Mouse (Mus musculus): ENCODE data around the gene Dclk2. TPM values are rescaled to one million over a fixed set of nuclear protein-coding genes. Genes with fewer than 3 reads are reported as not detected.

The Dclk2 gene
- total and polyA plus RNA-seq, 3 experiments: under 0.01 to 0.17 TPM; not detected in 1

DNA sequence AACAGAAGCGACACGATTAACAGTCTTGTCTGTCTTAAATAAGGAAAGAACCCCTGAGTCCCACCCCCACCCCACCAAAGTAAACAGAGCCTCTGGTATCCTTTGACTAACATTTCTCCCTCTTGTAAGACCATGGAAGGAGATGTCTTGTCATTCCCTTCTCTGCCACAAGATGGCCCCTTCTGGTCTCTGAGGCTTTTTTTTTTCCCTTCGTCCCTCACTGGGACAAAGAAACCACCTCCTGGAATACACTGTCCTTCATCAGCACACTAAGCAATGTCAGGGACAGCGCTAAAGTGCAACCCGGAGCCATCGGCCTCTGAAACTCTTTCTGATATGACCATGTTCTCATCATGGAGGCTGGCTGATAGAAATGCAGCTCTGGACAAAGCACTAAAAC, 131.9 kb downstream of the Dclk2 start:
- no peak overlapping the region for H3K27ac ChIP-seq (ENCODE audit: control insufficient read depth, low read depth, low read length)
- no peak overlapping the region for H3K9ac ChIP-seq (ENCODE audit: control insufficient read depth, low read depth, low read length, poor library complexity, severe bottlenecking)
- no peaks in the 10 kb centered on the region for H3K9me3 ChIP-seq (replicated peaks; ENCODE audit: insufficient read depth, low read length)
- H3K4me1 ChIP-seq (ENCODE audit: control insufficient read depth in 1 of 2, insufficient read depth in 2 of 2, low read length in 2 of 2): no peaks in the 10 kb centered on the region
- DNase-seq (ENCODE audit: low read depth, low spot score): peak; percentile 76
- H3K4me3 ChIP-seq (ENCODE audit: control insufficient read depth in 1 of 2, insufficient read depth in 1 of 2, low read depth in 2 of 2, low read length in 2 of 2): no peak overlapping the region
- TF ChIP-seq MEF2A (IDR thresholded peaks at IDR 0.05; ENCODE audit: extremely low read depth, insufficient replicate concordance, low read depth, low read length, poor library complexity, severe bottlenecking): no peak
- TF ChIP-seq MAFK (IDR thresholded peaks at IDR 0.05; ENCODE audit: borderline replicate concordance, low read depth, low read length): no peak
- no peak for TF ChIP-seq KAT2A (conservative IDR thresholded peaks at IDR 0.05; ENCODE audit: low read depth, low read length)
- no peak for TF ChIP-seq SIN3A (IDR thresholded peaks at IDR 0.05; ENCODE audit: low read length)
- no peak for TF ChIP-seq GATA1 (IDR thresholded peaks at IDR 0.05; ENCODE audit: low read depth, low read length)
- TF ChIP-seq GABPA (IDR thresholded peaks at IDR 0.05; ENCODE audit: low read depth, low read length): no peak
- no peak for TF ChIP-seq BHLHE40 (IDR thresholded peaks at IDR 0.05; ENCODE audit: borderline replicate concordance, low read depth, low read length)
- no peak for TF ChIP-seq ELF1 (IDR thresholded peaks at IDR 0.05; ENCODE audit: low read depth, low read length)
- no peak for TF ChIP-seq EP300 (IDR thresholded peaks at IDR 0.05; ENCODE audit: low read depth in 1 of 2, low read length in 2 of 2)
- TF ChIP-seq MYB (IDR thresholded peaks at IDR 0.05; ENCODE audit: low read depth, low read length): no peak
- TF ChIP-seq MAX (IDR thresholded peaks at IDR 0.05; ENCODE audit: low read length): no peak
- no peak for TF ChIP-seq POLR2AphosphoS2 (IDR thresholded peaks at IDR 0.05; ENCODE audit: low read length)
- TF ChIP-seq TAL1 (IDR thresholded peaks at IDR 0.05; ENCODE audit: low read length): no peak
- peak; percentile 49 to 83 (median 70) for TF ChIP-seq CTCF (IDR thresholded peaks at IDR 0.05 in 2 of 3, conservative IDR thresholded peaks at IDR 0.05 in 1 of 3; ENCODE audit: control insufficient read depth in 1 of 3, insufficient read depth in 1 of 3, low read depth in 2 of 3, low read length in 3 of 3, poor library complexity in 1 of 3, severe bottlenecking in 1 of 3)
- TF ChIP-seq ZMIZ1 (IDR thresholded peaks at IDR 0.05; ENCODE audit: low read depth, low read length): no peak
- no peak for TF ChIP-seq E2F4 (IDR thresholded peaks at IDR 0.05; ENCODE audit: borderline replicate concordance, low read depth, low read length)
- TF ChIP-seq RCOR1 (IDR thresholded peaks at IDR 0.05; ENCODE audit: low read depth, low read length): no peak
- no peak for TF ChIP-seq TCF12 (IDR thresholded peaks at IDR 0.05; ENCODE audit: low read depth, low read length)
- no peak for TF ChIP-seq HCFC1 (IDR thresholded peaks at IDR 0.05; ENCODE audit: low read depth, low read length)
- TF ChIP-seq POLR2AphosphoS5 (IDR thresholded peaks at IDR 0.05; ENCODE audit: borderline replicate concordance, low read depth, low read length): no peak
- no peak for TF ChIP-seq NRF1 (IDR thresholded peaks at IDR 0.05; ENCODE audit: insufficient read depth, low read depth, low read length, poor library complexity, severe bottlenecking)
- no peak for TF ChIP-seq UBTF (IDR thresholded peaks at IDR 0.05; ENCODE audit: borderline replicate concordance, insufficient read depth, low read depth, low read length)
- TF ChIP-seq ZC3H11A (IDR thresholded peaks at IDR 0.05; ENCODE audit: low read depth, low read length): peak; percentile 49; the same call in 1 of the 2 replicates
- no peak for TF ChIP-seq CHD2 (IDR thresholded peaks at IDR 0.05; ENCODE audit: low read length)
- no peak for TF ChIP-seq MYC (IDR thresholded peaks at IDR 0.05; ENCODE audit: low read depth, low read length)
- TF ChIP-seq ZNF384 (IDR thresholded peaks at IDR 0.05; ENCODE audit: low read depth, low read length): peak; percentile 93
- TF ChIP-seq USF1 (IDR thresholded peaks at IDR 0.05; ENCODE audit: low read depth, low read length): no peak
- TF ChIP-seq RAD21 (IDR thresholded peaks at IDR 0.05; ENCODE audit: low read depth, low read length): peak; percentile 66
- TF ChIP-seq TBP (IDR thresholded peaks at IDR 0.05; ENCODE audit: low read depth, low read length): no peak
- TF ChIP-seq POLR2A (IDR thresholded peaks at IDR 0.05; ENCODE audit: control insufficient read depth in 1 of 2, insufficient read depth in 1 of 2, low read depth in 1 of 2, low read length in 2 of 2, poor library complexity in 1 of 2): no peak
- no peak for TF ChIP-seq MXI1 (IDR thresholded peaks at IDR 0.05; ENCODE audit: low read depth, low read length)
- TF ChIP-seq JUND (IDR thresholded peaks at IDR 0.05; ENCODE audit: low read depth, low read length): no peak
- TF ChIP-seq CHD1 (IDR thresholded peaks at IDR 0.05; ENCODE audit: low read depth, low read length): no peak
- TF ChIP-seq SMC3 (IDR thresholded peaks at IDR 0.05; ENCODE audit: low read depth, low read length): peak; percentile 89
- H3K27me3 ChIP-seq (ENCODE audit: control insufficient read depth in 1 of 2, insufficient read depth in 2 of 2, low read length in 2 of 2): no peaks in the 10 kb centered on the region
- H3K79me2 ChIP-seq (ENCODE audit: control insufficient read depth, insufficient read depth, low read length, poor library complexity): no peaks in the 10 kb centered on the region
- no peaks in the 10 kb centered on the region for H3K36me3 ChIP-seq (ENCODE audit: control insufficient read depth in 1 of 2, insufficient read depth in 2 of 2, low read length in 2 of 2)
